Mouse (Mus musculus) liver, embryonic 13.5 days (tissue): ENCODE data around the gene Gm43191. TPM values are rescaled to one million over a fixed set of nuclear protein-coding genes. Genes with fewer than 3 reads are reported as not detected.

Experiments used
- ATAC-seq: fragments of 200-750 bp; cut with Nextera tagmentation; 2 replicates; pipeline ENCODE4 v1.8.0; 2017; ENCODE audit warnings: low read depth, mild to moderate bottlenecking, moderate number of reproducible peaks, moderate library complexity
- DNase-seq: peaks from one replicate; pipeline ENCODE4 v3.0.0; 2022
- H3K27ac ChIP-seq: fragments of 300-500 bp; sonication (generic); 2 replicates; pipeline ENCODE4 v1.5.1; 2015; ENCODE audit warnings: moderate library complexity, mild to moderate bottlenecking, inconsistent platforms
- H3K27me3 ChIP-seq: fragments of 300-500 bp; sonication (generic); 2 replicates; pipeline ENCODE4 v1.6.1; 2015; ENCODE audit warnings: mild to moderate bottlenecking, inconsistent platforms
- H3K36me3 ChIP-seq: fragments of 300-500 bp; sonication (generic); 2 replicates; pipeline ENCODE4 v1.6.1; 2015; ENCODE audit warnings: mild to moderate bottlenecking, inconsistent platforms
- H3K4me1 ChIP-seq: fragments of 300-500 bp; sonication (generic); replicated peaks from 2 replicates; pipeline ENCODE4 v1.6.1; 2015; ENCODE audit warnings: inconsistent platforms
- H3K4me2 ChIP-seq: fragments of 300-500 bp; sonication (generic); 2 replicates; pipeline ENCODE4 v1.6.1; 2015; ENCODE audit warnings: inconsistent platforms, mild to moderate bottlenecking, moderate library complexity
- H3K4me3 ChIP-seq: fragments of 300-500 bp; sonication (generic); replicated peaks from 2 replicates; pipeline ENCODE4 v1.5.1; 2015; ENCODE audit warnings: mild to moderate bottlenecking, inconsistent platforms
- H3K9ac ChIP-seq: fragments of 300-500 bp; sonication (generic); 2 replicates; pipeline ENCODE4 v1.6.1; 2015; ENCODE audit warnings: mild to moderate bottlenecking, inconsistent platforms
- H3K9me3 ChIP-seq: fragments of 300-500 bp; sonication (generic); replicated peaks from 2 replicates; pipeline ENCODE4 v1.6.1; 2016; ENCODE audit warnings: inconsistent platforms
- WGBS: fragments of 180-500 bp; shearing (Covaris S2); methylation state at CpG from one replicate; pipeline ENCODE4 v1.1.7; 2015; ENCODE audit not compliant: insufficient replicate concordance; 5-methylcytosine and 5-hydroxymethylcytosine counted together
- polyA plus RNA-seq: library from polyadenylated mRNA; unstranded; fragments of >200 nt; fragmentation: Nextera tagmentation; extraction: Ambion mirVana; gene quantifications from 2 replicates; pipeline ENCODE4 v1.2.1, GENCODE M21; 2015

Gene Gm43191
- not detected in 2 replicates for polyA plus RNA-seq

- no peak for ATAC-seq
- WGBS: 83% methylated on average over 1 of the region's 1 CpGs
Measured at GRCm38 (mm10) chr3:116681160-116681559, at the start of gene Gm43191. Gene Gm43191 (minus strand): TSS chr3:116681260.

GRCm38 (mm10) chr3:116729483-116730174 is 48.6 kb upstream of the Gm43191 start:
- no peaks in the 10 kb centered on the region for H3K36me3 ChIP-seq
- H3K9me3 ChIP-seq: no peaks in the 10 kb centered on the region
- no peaks in the 10 kb centered on the region for H3K4me1 ChIP-seq
- WGBS: 66% methylated on average over 2 of the region's 2 CpGs
- H3K27me3 ChIP-seq: no peaks in the 10 kb centered on the region
- H3K4me2 ChIP-seq: no peak overlapping the region
- no peak overlapping the region for H3K27ac ChIP-seq
- no peak overlapping the region for H3K9ac ChIP-seq
- ATAC-seq (no peak), DNase-seq (no peak)
- H3K4me3 ChIP-seq: no peak overlapping the region

More at GRCm38 (mm10) chr3:116681160-116681559, at the start of gene Gm43191:
- Histone ChIP-seq H3K27me3 (no peaks in the 10 kb centered on the region), H3K9ac (no peak within 1 kb of the TSS), H3K4me1 (no peaks in the 10 kb centered on the region), H3K4me2 (no peak within 1 kb of the TSS), H3K36me3 (peaks cover 27% of the 10 kb centered on the region), H3K4me3 (no peak within 1 kb of the TSS), H3K27ac (peak within 1 kb of the TSS; percentile 49), H3K9me3 (no peaks in the 10 kb centered on the region)
- DNase-seq: no peak

GRCm38 (mm10) chr3:116726807-116727206 is 45.7 kb upstream of the Gm43191 start:
- no peak overlapping the region for H3K27ac ChIP-seq
- no peak overlapping the region for H3K4me2 ChIP-seq
- H3K27me3 ChIP-seq: no peaks in the 10 kb centered on the region
- 43% methylated on average over 9 of the region's 9 CpGs for WGBS
- H3K4me1 ChIP-seq: no peaks in the 10 kb centered on the region
- no peaks in the 10 kb centered on the region for H3K9me3 ChIP-seq
- no peaks in the 10 kb centered on the region for H3K36me3 ChIP-seq
- no peak overlapping the region for H3K4me3 ChIP-seq
- ATAC-seq (no peak), DNase-seq (no peak)
- no peak overlapping the region for H3K9ac ChIP-seq

GRCm38 (mm10) chr3:116723496-116724481 is 42.7 kb upstream of the Gm43191 start:
- no peak overlapping the region for H3K4me2 ChIP-seq
- H3K27ac ChIP-seq: no peak overlapping the region
- no peak for DNase-seq
- ATAC-seq: no peak
- no peaks in the 10 kb centered on the region for H3K9me3 ChIP-seq
- H3K36me3 ChIP-seq: no peaks in the 10 kb centered on the region
- H3K9ac ChIP-seq: no peak overlapping the region
- no peak overlapping the region for H3K4me3 ChIP-seq
- no peaks in the 10 kb centered on the region for H3K27me3 ChIP-seq
- no peaks in the 10 kb centered on the region for H3K4me1 ChIP-seq
- 62% methylated on average over 10 of the region's 10 CpGs for WGBS

- H3K9me3 ChIP-seq: no peaks in the 10 kb centered on the region
- no peaks in the 10 kb centered on the region for H3K36me3 ChIP-seq
- H3K27ac ChIP-seq: no peak overlapping the region
- 53% methylated on average over 4 of the region's 4 CpGs for WGBS
- no peaks in the 10 kb centered on the region for H3K4me1 ChIP-seq
- H3K4me2 ChIP-seq: no peak overlapping the region
- no peak for DNase-seq
- no peaks in the 10 kb centered on the region for H3K27me3 ChIP-seq
- no peak overlapping the region for H3K4me3 ChIP-seq
- no peak for ATAC-seq
- no peak overlapping the region for H3K9ac ChIP-seq
Measured at GRCm38 (mm10) chr3:116722980-116723379, 41.9 kb upstream of the Gm43191 start.

GRCm38 (mm10) chr3:116718951-116719350 is 37.9 kb upstream of the Gm43191 start:
- Histone ChIP-seq H3K27ac (no peak overlapping the region), H3K9ac (no peak overlapping the region), H3K4me2 (no peak overlapping the region), H3K4me3 (no peak overlapping the region), H3K4me1 (no peaks in the 10 kb centered on the region), H3K36me3 (no peaks in the 10 kb centered on the region), H3K9me3 (no peaks in the 10 kb centered on the region), H3K27me3 (no peaks in the 10 kb centered on the region)
- DNase-seq (no peak), ATAC-seq (no peak)
- 47% methylated on average over 3 of the region's 3 CpGs for WGBS

- peak overlapping the region; percentile 80 for H3K4me2 ChIP-seq
- no peak overlapping the region for H3K27ac ChIP-seq
- H3K4me3 ChIP-seq: peak overlapping the region; percentile 98
- H3K36me3 ChIP-seq: no peaks in the 10 kb centered on the region
- DNase-seq (no peak), ATAC-seq (no peak)
- H3K4me1 ChIP-seq: peaks cover 38% of the 10 kb centered on the region
- H3K9ac ChIP-seq: peak overlapping the region; percentile 98; the same call in 1 of the 2 replicates
- H3K27me3 ChIP-seq: no peaks in the 10 kb centered on the region
- H3K9me3 ChIP-seq: no peaks in the 10 kb centered on the region
- WGBS: 30% methylated on average over 5 of the region's 5 CpGs
Measured at GRCm38 (mm10) chr3:116713031-116713430, 32.0 kb upstream of the Gm43191 start.

GRCm38 (mm10) chr3:116712436-116712881 is 31.4 kb upstream of the Gm43191 start, which contains the start of gene Slc35a3:
Gene Slc35a3 (minus strand): TSS chr3:116712831.
- no peaks in the 10 kb centered on the region for H3K9me3 ChIP-seq
- H3K9ac ChIP-seq: peak within 1 kb of the TSS; percentile 98
- H3K4me1 ChIP-seq: peaks cover 38% of the 10 kb centered on the region
- H3K4me3 ChIP-seq: peak within 1 kb of the TSS; percentile 98
- no peaks in the 10 kb centered on the region for H3K36me3 ChIP-seq
- ATAC-seq (0 out of 2 replicates have a peak, but pooled peaks have one; percentile 4), DNase-seq (no peak)
- peak within 1 kb of the TSS; percentile 80 for H3K4me2 ChIP-seq
- 3% methylated on average over 8 of the region's 8 CpGs for WGBS
- H3K27ac ChIP-seq: peak within 1 kb of the TSS; percentile 90
- no peaks in the 10 kb centered on the region for H3K27me3 ChIP-seq

- peak overlapping the region; percentile 90 for H3K27ac ChIP-seq
- H3K27me3 ChIP-seq: no peaks in the 10 kb centered on the region
- H3K4me1 ChIP-seq: peaks cover 38% of the 10 kb centered on the region
- peak overlapping the region; percentile 98 for H3K9ac ChIP-seq
- WGBS: under 1% methylated on average over 85 of the region's 85 CpGs
- ATAC-seq (peak; percentile 93), DNase-seq (peak; percentile 70)
- peak overlapping the region; percentile 98 for H3K4me3 ChIP-seq
- H3K9me3 ChIP-seq: no peaks in the 10 kb centered on the region
- H3K4me2 ChIP-seq: peak overlapping the region; percentile 80
- no peaks in the 10 kb centered on the region for H3K36me3 ChIP-seq
Measured at GRCm38 (mm10) chr3:116711624-116712435, 30.8 kb upstream of the Gm43191 start.

GRCm38 (mm10) chr3:116710941-116711340 is 29.9 kb upstream of the Gm43191 start:
- Histone ChIP-seq H3K4me2 (peak overlapping the region; percentile 80), H3K9me3 (no peaks in the 10 kb centered on the region), H3K36me3 (no peaks in the 10 kb centered on the region), H3K27ac (peak overlapping the region; percentile 90), H3K4me1 (peaks cover 44% of the 10 kb centered on the region), H3K4me3 (peak overlapping the region; percentile 98), H3K27me3 (no peaks in the 10 kb centered on the region), H3K9ac (peak overlapping the region; percentile 98)
- 35% methylated on average over 9 of the region's 9 CpGs for WGBS
- ATAC-seq: peak; percentile 65
- peak; percentile 26 for DNase-seq
